Comparison of ENCODE assay signal across 26 mouse cellular contexts in genomic region chr12:107783831-107784230, GRCm38 (mm10).
DNase-seq lines count a peak whose midpoint lies in the region; ATAC-seq lines count a peak whose summit lies in the region.
"Had no signal": no experiment of that assay in that cellular context is flagged by ENCODE, and none has a peak within 500 bp of the region (broad histone marks: within the 10 kb centered on the region; RNA-seq: fewer than 3 reads in every experiment).

No protein-coding gene starts in this region.

- ATAC-seq in midbrain, embryonic 11.5 days (ENCODE audit: low FRiP score), result no peak
- ATAC-seq: forebrain, embryonic 13.5 days; liver, embryonic 12.5 days; liver, postnatal 0 days; midbrain, embryonic 15.5 days had no signal

- no peak overlapping the region for H3K4me3 ChIP-seq in midbrain, embryonic 11.5 days (ENCODE audit: low read depth, low read length)
- no peak overlapping the region for H3K4me3 ChIP-seq in midbrain, embryonic 10.5 days
- H3K4me3 ChIP-seq: forebrain, embryonic 13.5 days; gastrocnemius, adult 2 months; heart, embryonic 12.5 days; liver, embryonic 12.5 days; midbrain, embryonic 15.5 days had no signal

- H3K36me3 ChIP-seq in midbrain, embryonic 11.5 days (ENCODE audit: control insufficient read depth, insufficient read depth, low read length), result no peaks in the 10 kb centered on the region
- H3K36me3 ChIP-seq in midbrain, embryonic 10.5 days, result no peaks in the 10 kb centered on the region
- H3K36me3 ChIP-seq: heart, embryonic 12.5 days; liver, embryonic 12.5 days; midbrain, embryonic 15.5 days had no signal

- H3K9ac ChIP-seq in midbrain, embryonic 11.5 days (ENCODE audit: low read length), result no peak overlapping the region
- H3K9ac ChIP-seq: forebrain, embryonic 13.5 days; heart, embryonic 12.5 days; hindbrain, embryonic 14.5 days; liver, embryonic 12.5 days; liver, postnatal 0 days; midbrain, embryonic 15.5 days had no signal

- peak; percentile 6 for DNase-seq in midbrain, embryonic 11.5 days (ENCODE audit: low spot score, missing footprints)
- DNase-seq in midbrain, embryonic 10.5 days (ENCODE audit: low spot score), result no peak
- peak; percentile 61 for DNase-seq in naive thymus-derived CD4-positive, alpha-beta T cell, adult 2 months (ENCODE audit: low read depth)
- DNase-seq in thymus, postnatal 25 days, result peak; percentile 60
- DNase-seq in heart, postnatal 36 days, result no peak
- DNase-seq in right cerebral cortex, postnatal 4 days, result no peak
- no peak for DNase-seq in frontal cortex, postnatal 36 days (ENCODE audit: low spot score in 2 of 2)
- DNase-seq: adrenal gland, adult 8-10 months; cerebellum, adult 2 months; cerebellum, postnatal 14 days; gastrocnemius, adult 2 months; gastrocnemius, postnatal 36 days; heart, adult 18-20 months; kidney, adult 8-10 months; kidney, postnatal 4 days; layer of hippocampus, postnatal 36 days; left cerebral cortex, postnatal 4 days; liver, postnatal 0 days; right cerebral cortex, adult 18-20 months had no signal

- no peaks in the 10 kb centered on the region for H3K27me3 ChIP-seq in midbrain, embryonic 11.5 days (ENCODE audit: control insufficient read depth, insufficient read depth, low read length)
- no peaks in the 10 kb centered on the region for H3K27me3 ChIP-seq in midbrain, embryonic 10.5 days (ENCODE audit: low read depth, poor library complexity, severe bottlenecking)
- H3K27me3 ChIP-seq: forebrain, embryonic 13.5 days; heart, embryonic 12.5 days; liver, embryonic 12.5 days; midbrain, embryonic 15.5 days had no signal

- intact Hi-C loops in heart, postnatal 36 days (cut with DNase I), result no loop called here

- 88% methylated on average over 7 of the region's 7 CpGs for WGBS in midbrain, embryonic 11.5 days
- WGBS in midbrain, embryonic 10.5 days, result 86% methylated on average over 7 of the region's 7 CpGs

- no peak overlapping the region for H3K4me2 ChIP-seq in midbrain, embryonic 11.5 days
- H3K4me2 ChIP-seq: forebrain, embryonic 13.5 days; heart, embryonic 12.5 days; hindbrain, embryonic 14.5 days; liver, embryonic 12.5 days; midbrain, embryonic 15.5 days had no signal

- no peak overlapping the region for H3K27ac ChIP-seq in midbrain, embryonic 11.5 days (ENCODE audit: low read depth, low read length)
- H3K27ac ChIP-seq in midbrain, embryonic 10.5 days (replicated peaks), result no peak overlapping the region
- H3K27ac ChIP-seq: forebrain, embryonic 13.5 days; gastrocnemius, adult 2 months; hindbrain, embryonic 14.5 days; kidney, postnatal 0 days; liver, embryonic 12.5 days; macrophage; midbrain, embryonic 15.5 days had no signal

- no peaks in the 10 kb centered on the region for H3K9me3 ChIP-seq in midbrain, embryonic 11.5 days (ENCODE audit: control insufficient read depth, low read length)
- H3K9me3 ChIP-seq in midbrain, embryonic 10.5 days (replicated peaks), result no peaks in the 10 kb centered on the region
- H3K9me3 ChIP-seq: forebrain, embryonic 13.5 days; heart, embryonic 12.5 days; liver, embryonic 12.5 days; midbrain, embryonic 15.5 days had no signal

- H3K4me1 ChIP-seq in midbrain, embryonic 11.5 days (ENCODE audit: control insufficient read depth, insufficient read depth, low read length), result no peaks in the 10 kb centered on the region
- H3K4me1 ChIP-seq in midbrain, embryonic 10.5 days, result 0 out of 2 replicates have a peak, but pooled peaks cover 5% of the 10 kb centered on the region
- H3K4me1 ChIP-seq: forebrain, embryonic 13.5 days; heart, embryonic 12.5 days; liver, embryonic 12.5 days; midbrain, embryonic 15.5 days had no signal

Comparison
In these comparisons a context has a peak if more than half of its experiments do, and no peak if none do; other contexts are left out.
1. DNase-seq: peak in midbrain, embryonic 11.5 days (single experiment), naive thymus-derived CD4-positive, alpha-beta T cell, adult 2 months (single experiment) and thymus, postnatal 25 days (single experiment); none in midbrain, embryonic 10.5 days (single experiment), heart, postnatal 36 days (0 of 2), right cerebral cortex, postnatal 4 days (single experiment) and frontal cortex, postnatal 36 days (0 of 2).